27 mouse cellular contexts compared by ENCODE assay signal in genomic region chr6:40544690-40545089, GRCm38 (mm10). TPM values are rescaled to one million over a fixed set of nuclear protein-coding genes. Genes with fewer than 3 reads are reported as not detected.
DNase-seq lines count a peak whose midpoint lies in the region; ATAC-seq and TF ChIP-seq lines count a peak whose summit lies in the region.
"Had no signal": no experiment of that assay in that cellular context is flagged by ENCODE, and none has a peak within 500 bp of the region (broad histone marks: within the 10 kb centered on the region; RNA-seq: fewer than 3 reads in every experiment).

No protein-coding gene starts in this region.

- no peak overlapping the region for H3K9ac ChIP-seq in forebrain, postnatal 0 days
- H3K9ac ChIP-seq: embryonic facial prominence, embryonic 12.5 days; forebrain, embryonic 13.5 days; forebrain, embryonic 15.5 days had no signal

- no peaks in the 10 kb centered on the region for H3K4me1 ChIP-seq in forebrain, postnatal 0 days (ENCODE audit: insufficient read depth)
- H3K4me1 ChIP-seq: embryonic facial prominence, embryonic 10.5 days; embryonic facial prominence, embryonic 12.5 days; forebrain, embryonic 13.5 days; forebrain, embryonic 15.5 days had no signal

- no peaks in the 10 kb centered on the region for H3K36me3 ChIP-seq in forebrain, postnatal 0 days (ENCODE audit: insufficient read depth)
- H3K36me3 ChIP-seq: embryonic facial prominence, embryonic 10.5 days; embryonic facial prominence, embryonic 12.5 days; forebrain, embryonic 15.5 days had no signal

- H3K27ac ChIP-seq in forebrain, postnatal 0 days (ENCODE audit: low read depth, low read length) = no peak overlapping the region
- H3K27ac ChIP-seq: embryonic facial prominence, embryonic 10.5 days; embryonic facial prominence, embryonic 12.5 days; forebrain, embryonic 13.5 days; forebrain, embryonic 15.5 days had no signal

- no peak overlapping the region for H3K4me3 ChIP-seq in forebrain, postnatal 0 days (ENCODE audit: low read depth, low read length)
- H3K4me3 ChIP-seq: embryonic facial prominence, embryonic 10.5 days; embryonic facial prominence, embryonic 12.5 days; forebrain, embryonic 13.5 days; forebrain, embryonic 15.5 days had no signal

- TF ChIP-seq CTCF in forebrain, postnatal 0 days (IDR thresholded peaks at IDR 0.05; ENCODE audit: low read depth) = no peak

- H3K9me3 ChIP-seq in forebrain, postnatal 0 days (ENCODE audit: low read length) = no peaks in the 10 kb centered on the region
- H3K9me3 ChIP-seq: embryonic facial prominence, embryonic 10.5 days; embryonic facial prominence, embryonic 12.5 days; forebrain, embryonic 13.5 days; forebrain, embryonic 15.5 days had no signal

- 79% methylated on average over 10 of the region's 10 CpGs for WGBS in forebrain, postnatal 0 days

- no peaks in the 10 kb centered on the region for H3K27me3 ChIP-seq in forebrain, postnatal 0 days (ENCODE audit: insufficient read depth, low read length)
- H3K27me3 ChIP-seq: embryonic facial prominence, embryonic 12.5 days; forebrain, embryonic 13.5 days; forebrain, embryonic 15.5 days had no signal

- peak; percentile 53 for DNase-seq in heart, adult 11 months
- DNase-seq in heart, postnatal 14 days = no peak
- no peak for DNase-seq in layer of hippocampus, postnatal 14 days (ENCODE audit: low spot score in 2 of 2)
- no peak for DNase-seq in forebrain, postnatal 0 days
- DNase-seq: adrenal gland, adult 2 months; adrenal gland, postnatal 10 days; adrenal gland, postnatal 25 days; cerebellum, adult 11 months; cerebellum, adult 18-20 months; cerebellum, adult 8-10 months; cerebellum, adult 9-11 months; cerebellum, postnatal 14 days; cerebellum, postnatal 36 days had no signal

- intact Hi-C loops in heart, postnatal 14 days (cut with DNase I) = no loop called here

- ATAC-seq in granulocyte monocyte progenitor cell, adult 5-6 weeks (replicated peaks; ENCODE audit: poor library complexity, severe bottlenecking) = peak; percentile 79
- ATAC-seq in megakaryocyte progenitor cell, adult 5-6 weeks (replicated peaks; ENCODE audit: poor library complexity) = peak; percentile 80
- ATAC-seq in forebrain, postnatal 0 days = no peak
- ATAC-seq: forebrain, embryonic 13.5 days; forebrain, embryonic 15.5 days had no signal

- no peak overlapping the region for H3K4me2 ChIP-seq in forebrain, postnatal 0 days (ENCODE audit: low read depth)
- H3K4me2 ChIP-seq: embryonic facial prominence, embryonic 12.5 days; forebrain, embryonic 13.5 days; forebrain, embryonic 15.5 days had no signal

RNA-seq across cellular contexts. Expression of gene Olfr461, which starts 10.2 kb away (rescaled TPM):
- not detected for total RNA-seq in heart, postnatal 14 days (2021)
- total RNA-seq in granulocyte monocyte progenitor cell, adult 5-6 weeks (2014; fragmentation: Nextera tagmentation) = not detected in 2 replicates
- total RNA-seq in granulocyte monocyte progenitor cell, adult 5-6 weeks (2017) = not detected in 2 replicates
- not detected in 2 replicates for total RNA-seq in megakaryocyte progenitor cell, adult 5-6 weeks (2015)
- total RNA-seq in megakaryocyte progenitor cell, adult 5-6 weeks (2017) = not detected in 2 replicates
- total RNA-seq in layer of hippocampus, postnatal 14 days (2021) = not detected
- total RNA-seq in forebrain, postnatal 0 days (2014; rRNA removed) = not detected in 2 replicates
- polyA plus RNA-seq in forebrain, postnatal 0 days (2015; fragmentation: Nextera tagmentation; extraction: Ambion mirVana) = 0.07 TPM in 1 of 2 replicates, not detected in the other
- total RNA-seq: adrenal gland, adult 2 months; adrenal gland, postnatal 10 days; adrenal gland, postnatal 25 days; adrenal gland, postnatal 4 days; ES-E14; MEL had no signal
- polyA plus RNA-seq: adrenal gland, adult 2 months; brain, embryonic 14.5 days; C2C12; cortical plate, adult 2 months; embryonic facial prominence, embryonic 14.5 days had no signal

RNA-seq across cellular contexts. Expression of gene Olfr460, which starts 24.6 kb away (rescaled TPM):
- total RNA-seq in heart, postnatal 14 days (2021) = not detected
- not detected in 2 replicates for total RNA-seq in granulocyte monocyte progenitor cell, adult 5-6 weeks (2014; fragmentation: Nextera tagmentation)
- total RNA-seq in granulocyte monocyte progenitor cell, adult 5-6 weeks (2017) = 0.21 TPM in 1 of 2 replicates, not detected in the other
- not detected in 2 replicates for total RNA-seq in megakaryocyte progenitor cell, adult 5-6 weeks (2015)
- total RNA-seq in megakaryocyte progenitor cell, adult 5-6 weeks (2017) = not detected in 2 replicates
- total RNA-seq in layer of hippocampus, postnatal 14 days (2021) = not detected
- total RNA-seq in forebrain, postnatal 0 days (2014; rRNA removed) = not detected in 2 replicates
- not detected in 2 replicates for polyA plus RNA-seq in forebrain, postnatal 0 days (2015; fragmentation: Nextera tagmentation; extraction: Ambion mirVana)
- total RNA-seq: adrenal gland, adult 2 months; adrenal gland, postnatal 10 days; adrenal gland, postnatal 25 days; adrenal gland, postnatal 4 days; ES-E14; MEL had no signal
- polyA plus RNA-seq: adrenal gland, adult 2 months; C2C12; embryonic facial prominence, embryonic 10.5 days; embryonic facial prominence, embryonic 12.5 days; forebrain, embryonic 11.5 days; forebrain, embryonic 13.5 days; forebrain, embryonic 15.5 days had no signal

RNA-seq across cellular contexts. Expression of gene Prss37, which starts 25.4 kb away (rescaled TPM):
- not detected for total RNA-seq in heart, postnatal 14 days (2021)
- total RNA-seq in granulocyte monocyte progenitor cell, adult 5-6 weeks (2014; fragmentation: Nextera tagmentation) = not detected in 2 replicates
- total RNA-seq in granulocyte monocyte progenitor cell, adult 5-6 weeks (2017) = not detected in 2 replicates
- not detected in 2 replicates for total RNA-seq in megakaryocyte progenitor cell, adult 5-6 weeks (2015)
- not detected in 2 replicates for total RNA-seq in megakaryocyte progenitor cell, adult 5-6 weeks (2017)
- total RNA-seq in layer of hippocampus, postnatal 14 days (2021) = not detected
- total RNA-seq in forebrain, postnatal 0 days (2014; rRNA removed) = not detected in 2 replicates
- polyA plus RNA-seq in forebrain, postnatal 0 days (2015; fragmentation: Nextera tagmentation; extraction: Ambion mirVana) = not detected in 2 replicates
- total RNA-seq: adrenal gland, adult 2 months; adrenal gland, postnatal 10 days; adrenal gland, postnatal 25 days; adrenal gland, postnatal 4 days; ES-E14; MEL had no signal
- polyA plus RNA-seq: adrenal gland, adult 2 months; brain, embryonic 14.5 days; C2C12; cortical plate, adult 2 months; embryonic facial prominence, embryonic 10.5 days; embryonic facial prominence, embryonic 12.5 days; embryonic facial prominence, embryonic 14.5 days; forebrain, embryonic 11.5 days; forebrain, embryonic 13.5 days; forebrain, embryonic 15.5 days had no signal

RNA-seq across cellular contexts. Expression of gene Clec5a, which starts 40.9 kb away (rescaled TPM):
- 1 to 10 TPM in 1 of 2 experiments, under 1 TPM in 1; 0.91 to 1.1 TPM for total RNA-seq in heart, postnatal 14 days (2021)
- 59.5 and 89.0 TPM in 2 replicates for total RNA-seq in granulocyte monocyte progenitor cell, adult 5-6 weeks (2014; fragmentation: Nextera tagmentation)
- total RNA-seq in granulocyte monocyte progenitor cell, adult 5-6 weeks (2017) = 90.0 and 126 TPM in 2 replicates
- 90.9 and 108 TPM in 2 replicates for total RNA-seq in megakaryocyte progenitor cell, adult 5-6 weeks (2015)
- total RNA-seq in megakaryocyte progenitor cell, adult 5-6 weeks (2017) = 113 and 138 TPM in 2 replicates
- under 1 TPM; 0.37 to 0.45 TPM for total RNA-seq in layer of hippocampus, postnatal 14 days (2021)
- total RNA-seq in forebrain, postnatal 0 days (2014; rRNA removed) = 0.23 and 0.52 TPM in 2 replicates
- polyA plus RNA-seq in forebrain, postnatal 0 days (2015; fragmentation: Nextera tagmentation; extraction: Ambion mirVana) = 0.88 and 1.0 TPM in 2 replicates
- total RNA-seq: ES-E14, MEL had no signal
- polyA plus RNA-seq: adrenal gland, adult 2 months; C2C12 had no signal

RNA-seq across cellular contexts. Expression of gene Tas2r108, which starts 51.4 kb away (rescaled TPM):
- total RNA-seq in heart, postnatal 14 days (2021) = not detected
- total RNA-seq in granulocyte monocyte progenitor cell, adult 5-6 weeks (2014; fragmentation: Nextera tagmentation) = not detected in 2 replicates
- not detected in 2 replicates for total RNA-seq in granulocyte monocyte progenitor cell, adult 5-6 weeks (2017)
- not detected in 2 replicates for total RNA-seq in megakaryocyte progenitor cell, adult 5-6 weeks (2015)
- not detected in 2 replicates for total RNA-seq in megakaryocyte progenitor cell, adult 5-6 weeks (2017)
- total RNA-seq in layer of hippocampus, postnatal 14 days (2021) = under 1 TPM in 1 of 2 experiments, not detected in 1; 0.44 TPM
- total RNA-seq in forebrain, postnatal 0 days (2014; rRNA removed) = 1.8 TPM in 1 of 2 replicates, not detected in the other
- not detected in 2 replicates for polyA plus RNA-seq in forebrain, postnatal 0 days (2015; fragmentation: Nextera tagmentation; extraction: Ambion mirVana)
- total RNA-seq: adrenal gland, adult 2 months; adrenal gland, postnatal 10 days; adrenal gland, postnatal 25 days; adrenal gland, postnatal 4 days; MEL had no signal
- polyA plus RNA-seq: adrenal gland, adult 2 months; C2C12; cortical plate, adult 2 months; embryonic facial prominence, embryonic 14.5 days; forebrain, embryonic 11.5 days; forebrain, embryonic 15.5 days had no signal
